Mouse (Mus musculus): ENCODE data around the gene Slc25a12.

Slc25a12 gene

GRCm38 (mm10) chr2:71309726-71310125 lies 57.8 kb downstream of the Slc25a12 start:
- no peak for DNase-seq (ENCODE audit: low read depth, low spot score)

GRCm38 (mm10) chr2:71306357-71306756 lies 61.2 kb downstream of the Slc25a12 start:
- DNase-seq (ENCODE audit: low read depth, low spot score) = no peak

GRCm38 (mm10) chr2:71304821-71305220 lies 62.7 kb downstream of the Slc25a12 start:
- DNase-seq (ENCODE audit: low read depth, low spot score) = no peak

GRCm38 (mm10) chr2:71303221-71303620 lies 64.3 kb downstream of the Slc25a12 start:
- no peak for DNase-seq (ENCODE audit: low read depth, low spot score)

GRCm38 (mm10) chr2:71302156-71302663 lies 65.3 kb downstream of the Slc25a12 start:
- DNase-seq (ENCODE audit: low read depth, low spot score) = no peak

- DNase-seq (ENCODE audit: low read depth, low spot score) = no peak
Observed at GRCm38 (mm10) chr2:71298729-71299128, 68.8 kb downstream of the Slc25a12 start.

GRCm38 (mm10) chr2:71297501-71297900 lies 70.0 kb downstream of the Slc25a12 start:
- DNase-seq (ENCODE audit: low read depth, low spot score) = no peak

GRCm38 (mm10) chr2:71295844-71296243 lies 71.7 kb downstream of the Slc25a12 start:
- DNase-seq (ENCODE audit: low read depth, low spot score) = no peak

GRCm38 (mm10) chr2:71294489-71294888 lies 73.1 kb downstream of the Slc25a12 start:
- no peak for DNase-seq (ENCODE audit: low read depth, low spot score)

- no peak for DNase-seq (ENCODE audit: low read depth, low spot score)
Observed at GRCm38 (mm10) chr2:71293983-71294382, 73.6 kb downstream of the Slc25a12 start.

- no peak for DNase-seq (ENCODE audit: low read depth, low spot score)
Observed at GRCm38 (mm10) chr2:71291566-71291965, 76.0 kb downstream of the Slc25a12 start.

GRCm38 (mm10) chr2:71290107-71290775 lies 77.3 kb downstream of the Slc25a12 start:
- DNase-seq (ENCODE audit: low read depth, low spot score) = no peak

- no peak for DNase-seq (ENCODE audit: low read depth, low spot score)
Observed at GRCm38 (mm10) chr2:71281981-71282380, 85.6 kb downstream of the Slc25a12 start.

GRCm38 (mm10) chr2:71278791-71279775 lies 88.5 kb downstream of the Slc25a12 start:
- DNase-seq (ENCODE audit: low read depth, low spot score) = no peak

GRCm38 (mm10) chr2:71275734-71276133 lies 91.8 kb downstream of the Slc25a12 start:
- no peak for DNase-seq (ENCODE audit: low read depth, low spot score)

- DNase-seq (ENCODE audit: low read depth, low spot score) = no peak
Observed at GRCm38 (mm10) chr2:71273955-71274679, 93.4 kb downstream of the Slc25a12 start.

GRCm38 (mm10) chr2:71270085-71270484 lies 97.5 kb downstream of the Slc25a12 start:
- no peak for DNase-seq (ENCODE audit: low read depth, low spot score)

GRCm38 (mm10) chr2:71269332-71269731 lies 98.2 kb downstream of the Slc25a12 start:
- no peak for DNase-seq (ENCODE audit: low read depth, low spot score)

- no peak for DNase-seq (ENCODE audit: low read depth, low spot score)
Observed at GRCm38 (mm10) chr2:71268691-71269090, 98.9 kb downstream of the Slc25a12 start.

GRCm38 (mm10) chr2:71264585-71264984 lies 103.0 kb downstream of the Slc25a12 start:
- no peak for DNase-seq (ENCODE audit: low read depth, low spot score)

GRCm38 (mm10) chr2:71256581-71256980 lies 111.0 kb downstream of the Slc25a12 start:
- DNase-seq (ENCODE audit: low read depth, low spot score) = no peak

- DNase-seq (ENCODE audit: low read depth, low spot score) = no peak
Observed at GRCm38 (mm10) chr2:71254836-71255235, 112.7 kb downstream of the Slc25a12 start.
